Mouse (Mus musculus) lung, embryonic 15.5 days (tissue): ENCODE results near the gene Ccr3. TPM values are rescaled to one million over a fixed set of nuclear protein-coding genes. Genes with fewer than 3 reads are reported as not detected.

Experiments
- ATAC-seq: fragments of 200-750 bp; cut with Nextera tagmentation; 2 replicates; pipeline ENCODE4 v1.8.0; 2017; ENCODE audit warnings: moderate number of reproducible peaks, borderline replicate concordance; ENCODE audit not compliant: low FRiP score, low TSS enrichment; ENCODE audit errors: extremely low read depth
- H3K27ac ChIP-seq: fragments of 300-500 bp; sonication (generic); 2 replicates; pipeline ENCODE4 v1.5.1; 2015; ENCODE audit warnings: moderate library complexity, mild to moderate bottlenecking, inconsistent platforms
- H3K27me3 ChIP-seq: fragments of 300-500 bp; sonication (generic); 2 replicates; pipeline ENCODE4 v1.6.1; 2015; ENCODE audit warnings: inconsistent platforms
- H3K36me3 ChIP-seq: fragments of 300-500 bp; sonication (generic); 2 replicates; pipeline ENCODE4 v1.6.1; 2015; ENCODE audit warnings: inconsistent platforms
- H3K4me1 ChIP-seq: fragments of 300-500 bp; sonication (generic); 2 replicates; pipeline ENCODE4 v1.6.1; 2015; ENCODE audit warnings: inconsistent platforms
- H3K4me2 ChIP-seq: fragments of 300-500 bp; sonication (generic); 2 replicates; pipeline ENCODE4 v1.6.1; 2015; ENCODE audit warnings: inconsistent platforms, mild to moderate bottlenecking, moderate library complexity
- H3K4me3 ChIP-seq: fragments of 300-500 bp; sonication (generic); 2 replicates; pipeline ENCODE4 v1.5.1; 2015; ENCODE audit warnings: mild to moderate bottlenecking, inconsistent platforms
- H3K9ac ChIP-seq: fragments of 300-500 bp; sonication (generic); 2 replicates; pipeline ENCODE4 v1.6.1; 2015; ENCODE audit warnings: inconsistent platforms
- H3K9me3 ChIP-seq: fragments of 300-500 bp; sonication (generic); 2 replicates; pipeline ENCODE4 v1.6.1; 2016; ENCODE audit warnings: inconsistent platforms
- WGBS: fragments of 180-500 bp; shearing (Covaris S2); methylation state at CpG from one replicate; pipeline ENCODE4 v1.1.7; 2015; 5-methylcytosine and 5-hydroxymethylcytosine counted together
- polyA plus RNA-seq: library from polyadenylated mRNA; unstranded; fragments of >200 nt; fragmentation: Nextera tagmentation; extraction: Ambion mirVana; gene quantifications from 2 replicates; pipeline ENCODE4 v1.2.1, GENCODE M21; 2015

Gene Ccr3
- polyA plus RNA-seq, 1 experiment from 2014 or later, result 0.10 TPM

- Histone ChIP-seq H3K36me3 (no peaks in the 10 kb centered on the region), H3K9me3 (no peaks in the 10 kb centered on the region), H3K9ac (no peak overlapping the region), H3K27me3 (no peaks in the 10 kb centered on the region), H3K4me2 (no peak overlapping the region), H3K4me1 (no peaks in the 10 kb centered on the region), H3K4me3 (no peak overlapping the region), H3K27ac (no peak overlapping the region)
- 68% methylated on average over 2 of the region's 2 CpGs for WGBS
- ATAC-seq, result no peak
Observed at GRCm38 (mm10) chr9:123999784-124000183, 22.0 kb upstream of the Ccr3 start.

GRCm38 (mm10) chr9:124012691-124013090, 9.1 kb upstream of the Ccr3 start:
- H3K36me3 ChIP-seq, result no peaks in the 10 kb centered on the region
- ATAC-seq, result no peak
- H3K4me2 ChIP-seq, result no peak overlapping the region
- H3K4me1 ChIP-seq, result no peaks in the 10 kb centered on the region
- H3K9me3 ChIP-seq, result no peaks in the 10 kb centered on the region
- H3K27ac ChIP-seq, result no peak overlapping the region
- H3K9ac ChIP-seq, result no peak overlapping the region
- 53% methylated on average over 2 of the region's 2 CpGs for WGBS
- no peak overlapping the region for H3K4me3 ChIP-seq
- no peaks in the 10 kb centered on the region for H3K27me3 ChIP-seq

GRCm38 (mm10) chr9:124013270-124013669, 8.5 kb upstream of the Ccr3 start:
- H3K9ac ChIP-seq, result no peak overlapping the region
- no peaks in the 10 kb centered on the region for H3K9me3 ChIP-seq
- no peak overlapping the region for H3K4me2 ChIP-seq
- ATAC-seq, result no peak
- H3K36me3 ChIP-seq, result no peaks in the 10 kb centered on the region
- no peak overlapping the region for H3K27ac ChIP-seq
- WGBS, result 71% methylated on average over 3 of the region's 3 CpGs
- H3K27me3 ChIP-seq, result no peaks in the 10 kb centered on the region
- no peak overlapping the region for H3K4me3 ChIP-seq
- H3K4me1 ChIP-seq, result no peaks in the 10 kb centered on the region

- Histone ChIP-seq H3K4me2 (no peak overlapping the region), H3K27ac (no peak overlapping the region), H3K36me3 (no peaks in the 10 kb centered on the region), H3K9me3 (no peaks in the 10 kb centered on the region), H3K27me3 (no peaks in the 10 kb centered on the region), H3K9ac (no peak overlapping the region), H3K4me3 (no peak overlapping the region), H3K4me1 (no peaks in the 10 kb centered on the region)
- 77% methylated on average over 2 of the region's 2 CpGs for WGBS
- no peak for ATAC-seq
Observed at GRCm38 (mm10) chr9:124014985-124015652, 6.7 kb upstream of the Ccr3 start.

- H3K9ac ChIP-seq, result no peak overlapping the region
- H3K36me3 ChIP-seq, result no peaks in the 10 kb centered on the region
- no peak overlapping the region for H3K27ac ChIP-seq
- H3K27me3 ChIP-seq, result no peaks in the 10 kb centered on the region
- H3K4me2 ChIP-seq, result no peak overlapping the region
- ATAC-seq, result no peak
- H3K4me1 ChIP-seq, result no peaks in the 10 kb centered on the region
- 56% methylated on average over 2 of the region's 2 CpGs for WGBS
- H3K4me3 ChIP-seq, result no peak overlapping the region
- no peaks in the 10 kb centered on the region for H3K9me3 ChIP-seq
Observed at GRCm38 (mm10) chr9:124016048-124016447, 5.7 kb upstream of the Ccr3 start.

GRCm38 (mm10) chr9:124019887-124020286, 1.9 kb upstream of the Ccr3 start:
- Histone ChIP-seq H3K4me2 (no peak overlapping the region), H3K4me3 (no peak overlapping the region), H3K27ac (no peak overlapping the region), H3K9ac (no peak overlapping the region), H3K36me3 (no peaks in the 10 kb centered on the region), H3K4me1 (no peaks in the 10 kb centered on the region), H3K27me3 (no peaks in the 10 kb centered on the region), H3K9me3 (no peaks in the 10 kb centered on the region)
- ATAC-seq, result no peak
- WGBS, result 85% methylated on average over 3 of the region's 3 CpGs

- WGBS, result 43% methylated on average over 1 of the region's 1 CpGs
- Histone ChIP-seq H3K36me3 (no peaks in the 10 kb centered on the region), H3K9me3 (no peaks in the 10 kb centered on the region)
Observed at GRCm38 (mm10) chr9:124033345-124033744, 11.6 kb downstream of the Ccr3 start.

GRCm38 (mm10) chr9:124037707-124038106, 15.9 kb downstream of the Ccr3 start:
- no peaks in the 10 kb centered on the region for H3K27me3 ChIP-seq
- no peak overlapping the region for H3K9ac ChIP-seq
- WGBS, result 6% methylated on average over 4 of the region's 4 CpGs
- H3K4me3 ChIP-seq, result no peak overlapping the region
- no peak overlapping the region for H3K27ac ChIP-seq
- H3K9me3 ChIP-seq, result no peaks in the 10 kb centered on the region
- H3K36me3 ChIP-seq, result no peaks in the 10 kb centered on the region
- peaks cover 4% of the 10 kb centered on the region; the same call in 1 of the 2 replicates for H3K4me1 ChIP-seq
- no peak overlapping the region for H3K4me2 ChIP-seq
- ATAC-seq, result peak; percentile 89

More at GRCm38 (mm10) chr9:124033345-124033744, 11.6 kb downstream of the Ccr3 start:
- ATAC-seq, result no peak
- Histone ChIP-seq H3K9ac (no peak overlapping the region), H3K27me3 (no peaks in the 10 kb centered on the region), H3K4me3 (no peak overlapping the region), H3K4me2 (no peak overlapping the region), H3K27ac (no peak overlapping the region), H3K4me1 (peaks cover 4% of the 10 kb centered on the region; the same call in 1 of the 2 replicates)

GRCm38 (mm10) chr9:124038158-124038582, 16.4 kb downstream of the Ccr3 start:
- no peak overlapping the region for H3K27ac ChIP-seq
- no peak overlapping the region for H3K9ac ChIP-seq
- H3K9me3 ChIP-seq, result no peaks in the 10 kb centered on the region
- H3K4me1 ChIP-seq, result peaks cover 4% of the 10 kb centered on the region; the same call in 1 of the 2 replicates
- 34% methylated on average over 2 of the region's 2 CpGs for WGBS
- H3K4me2 ChIP-seq, result no peak overlapping the region
- H3K4me3 ChIP-seq, result no peak overlapping the region
- ATAC-seq, result no peak; the same call in 1 of the 2 replicates
- H3K36me3 ChIP-seq, result no peaks in the 10 kb centered on the region
- H3K27me3 ChIP-seq, result no peaks in the 10 kb centered on the region

GRCm38 (mm10) chr9:124038949-124039348, 17.2 kb downstream of the Ccr3 start:
- Histone ChIP-seq H3K9me3 (no peaks in the 10 kb centered on the region), H3K4me2 (no peak overlapping the region), H3K4me3 (no peak overlapping the region), H3K36me3 (no peaks in the 10 kb centered on the region), H3K27me3 (no peaks in the 10 kb centered on the region), H3K27ac (no peak overlapping the region), H3K4me1 (peaks cover 4% of the 10 kb centered on the region; the same call in 1 of the 2 replicates), H3K9ac (no peak overlapping the region)
- no peak for ATAC-seq
- 57% methylated on average over 5 of the region's 5 CpGs for WGBS

- H3K4me1 ChIP-seq, result peaks cover 4% of the 10 kb centered on the region; the same call in 1 of the 2 replicates
- H3K4me2 ChIP-seq, result no peak overlapping the region
- no peak overlapping the region for H3K27ac ChIP-seq
- no peak overlapping the region for H3K9ac ChIP-seq
- WGBS, result 78% methylated on average over 3 of the region's 3 CpGs
- H3K36me3 ChIP-seq, result no peaks in the 10 kb centered on the region
- H3K27me3 ChIP-seq, result no peaks in the 10 kb centered on the region
- no peak for ATAC-seq
- no peaks in the 10 kb centered on the region for H3K9me3 ChIP-seq
- no peak overlapping the region for H3K4me3 ChIP-seq
Observed at GRCm38 (mm10) chr9:124040932-124041331, 19.2 kb downstream of the Ccr3 start.

GRCm38 (mm10) chr9:124053532-124053931, 31.8 kb downstream of the Ccr3 start:
- no peaks in the 10 kb centered on the region for H3K9me3 ChIP-seq
- no peaks in the 10 kb centered on the region for H3K4me1 ChIP-seq
- WGBS, result 20% methylated on average over 2 of the region's 2 CpGs
- no peaks in the 10 kb centered on the region for H3K36me3 ChIP-seq
- no peak overlapping the region for H3K4me3 ChIP-seq
- H3K4me2 ChIP-seq, result no peak overlapping the region
- H3K27ac ChIP-seq, result no peak overlapping the region
- peak; percentile 59; the same call in 1 of the 2 replicates for ATAC-seq
- H3K27me3 ChIP-seq, result no peaks in the 10 kb centered on the region
- H3K9ac ChIP-seq, result no peak overlapping the region
